Mouse (Mus musculus) bone marrow macrophage, adult 2 months (primary cell): ENCODE data around the gene Jsrp1. TPM values are rescaled to one million over a fixed set of nuclear protein-coding genes. Genes with fewer than 3 reads are reported as not detected.
A peak's percentile ranks its signal among the peaks of the same experiment; 100 is the strongest.
"Not testable (repeated sequence)": the region's sequence is repeated elsewhere in the genome, so short reads cannot be mapped to it uniquely, and the experiment has no call there.

Source experiments
- H3K27ac ChIP-seq: 2 replicates; pipeline ENCODE4 v1.5.1; 2012; ENCODE audit warnings: low read depth, low read length; ENCODE audit not compliant: insufficient read depth
- H3K4me1 ChIP-seq: 2 replicates; pipeline ENCODE4 v1.6.1; 2012; ENCODE audit warnings: low read length; ENCODE audit not compliant: control insufficient read depth, insufficient read depth
- H3K4me3 ChIP-seq: 2 replicates; pipeline ENCODE4 v1.5.1; 2012; ENCODE audit warnings: mild to moderate bottlenecking, low read length, moderate library complexity; ENCODE audit not compliant: insufficient read depth
- CTCF ChIP-seq: IDR thresholded peaks from 2 replicates; pipeline ENCODE4 v1.5.1; 2012; ENCODE audit warnings: low read depth, mild to moderate bottlenecking, low read length, moderate library complexity
- POLR2A ChIP-seq: IDR thresholded peaks from 2 replicates; pipeline ENCODE4 v1.6.1; 2012; ENCODE audit warnings: mild to moderate bottlenecking, low read depth, low read length, borderline replicate concordance
- polyA plus RNA-seq: library from polyadenylated mRNA; stranded (reverse); fragments of >200 nt; gene quantifications from 2 replicates; pipeline ENCODE4 v1.2.4, GENCODE M21; 2012; ENCODE audit not compliant: missing spikeins, insufficient read depth, insufficient read length

Jsrp1 gene
- polyA plus RNA-seq, 1 experiment: not detected

DNA sequence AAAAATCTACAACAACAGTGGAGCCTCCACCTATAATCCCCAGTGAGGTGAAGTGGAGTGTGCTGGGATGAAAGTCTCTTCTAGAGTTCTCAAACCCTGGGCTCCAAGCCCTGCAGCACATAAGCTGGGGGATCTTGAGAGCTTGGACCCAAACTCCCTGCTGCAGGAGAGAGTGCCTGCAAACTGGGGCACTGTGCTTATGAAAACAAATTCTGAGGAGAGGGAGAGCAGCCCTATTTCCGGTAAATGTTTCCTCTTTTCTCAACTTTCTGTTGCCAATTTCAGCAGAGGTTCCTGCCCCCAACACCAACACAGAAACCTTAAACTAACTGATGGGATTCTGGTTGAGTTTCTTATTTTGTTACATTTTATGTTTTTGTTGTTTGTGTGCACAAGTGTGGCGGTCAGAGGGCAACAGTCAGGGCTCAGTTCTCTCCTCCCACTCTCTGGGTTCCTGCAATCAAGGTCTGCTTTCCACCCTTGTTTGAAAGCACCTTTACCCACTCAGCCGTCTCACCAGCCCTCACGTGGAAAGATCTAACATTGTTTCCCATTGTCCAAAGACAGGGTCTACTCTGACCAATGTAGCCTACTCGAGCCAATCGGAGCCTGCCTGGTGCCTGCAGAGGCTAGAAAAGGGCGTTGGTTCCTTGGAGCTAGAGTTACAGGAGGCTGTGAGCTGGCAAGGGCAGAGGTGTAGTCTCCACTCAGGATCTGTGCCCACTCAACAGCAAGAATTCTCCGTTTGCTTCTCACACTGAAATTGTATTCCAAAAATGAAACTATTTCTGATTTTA, 10.7 kb upstream of the Jsrp1 start:
- Histone ChIP-seq H3K27ac (peak overlapping the region; percentile 84), H3K4me3 (peak overlapping the region; percentile 16), H3K4me1 (peaks cover 16% of the 10 kb centered on the region)
- TF ChIP-seq POLR2A (no peak), CTCF (no peak)

GRCm38 (mm10) chr10:80823316-80823715, 10.0 kb upstream of the Jsrp1 start:
- peaks cover 16% of the 10 kb centered on the region for H3K4me1 ChIP-seq
- peak overlapping the region; percentile 84 for H3K27ac ChIP-seq
- TF ChIP-seq CTCF: no peak
- H3K4me3 ChIP-seq: no peak overlapping the region

- no peak overlapping the region for H3K4me3 ChIP-seq
- peaks cover 16% of the 10 kb centered on the region for H3K4me1 ChIP-seq
- H3K27ac ChIP-seq: no peak overlapping the region
- TF ChIP-seq CTCF (no peak), POLR2A (no peak)
These were observed 9.2 kb upstream of the Jsrp1 start for GRCm38 (mm10) chr10:80822528-80822927.

GRCm38 (mm10) chr10:80821991-80822390, 8.7 kb upstream of the Jsrp1 start:
- Histone ChIP-seq H3K4me1 (peaks cover 16% of the 10 kb centered on the region), H3K4me3 (no peak overlapping the region), H3K27ac (no peak overlapping the region)
- TF ChIP-seq POLR2A: no peak
- no peak for TF ChIP-seq CTCF

DNA sequence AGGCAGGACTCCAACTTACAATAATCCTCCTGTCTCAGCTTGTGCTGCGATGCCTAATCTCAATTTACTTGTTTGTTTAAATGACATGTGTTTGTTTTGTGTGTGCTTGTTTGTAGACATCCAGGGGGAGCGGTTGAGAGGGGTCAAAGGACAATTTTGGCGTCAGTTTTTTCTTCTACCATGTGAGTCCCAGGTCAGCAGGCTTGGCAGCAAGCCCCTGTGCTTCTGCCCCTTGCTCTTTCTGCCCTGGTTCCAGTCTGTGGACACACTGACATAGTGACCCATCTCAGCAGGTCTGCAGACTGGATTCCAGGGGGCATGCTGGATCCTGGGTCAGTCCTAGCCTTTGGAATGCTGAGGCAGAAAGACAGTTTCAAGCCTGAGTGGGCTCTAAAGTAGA, 6.1 kb upstream of the Jsrp1 start:
- Histone ChIP-seq H3K4me3 (no peak overlapping the region), H3K27ac (no peak overlapping the region)
- TF ChIP-seq POLR2A: no peak
- no peak for TF ChIP-seq CTCF

GRCm38 (mm10) chr10:80818599-80819281, 5.4 kb upstream of the Jsrp1 start:
- TF ChIP-seq POLR2A: no peak
- no peak for TF ChIP-seq CTCF
- peaks cover 4% of the 10 kb centered on the region; the same call in 1 of the 2 replicates for H3K4me1 ChIP-seq
- H3K27ac ChIP-seq: no peak overlapping the region
- no peak overlapping the region for H3K4me3 ChIP-seq

More for the DNA sequence above, 6.1 kb upstream of the Jsrp1 start:
- peaks cover 9% of the 10 kb centered on the region for H3K4me1 ChIP-seq

DNA sequence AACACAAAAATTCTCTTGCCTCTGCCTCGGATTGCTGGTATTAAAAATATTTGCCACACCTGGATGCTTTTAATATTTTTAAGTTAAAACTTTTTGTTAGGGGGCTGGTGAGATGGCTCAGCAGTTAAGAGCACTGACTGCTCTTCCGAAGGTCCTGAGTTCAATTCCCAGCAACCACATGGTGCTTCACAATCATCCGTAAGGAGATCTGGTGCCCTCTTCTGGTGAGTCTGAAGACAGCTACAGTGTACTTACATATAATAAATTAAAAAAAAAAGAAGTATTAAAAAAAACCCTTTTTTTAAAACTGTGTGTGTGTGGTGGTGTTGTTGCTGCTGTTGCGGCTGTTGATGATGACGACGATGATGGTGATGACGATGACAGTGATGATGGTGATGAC, 4.7 kb upstream of the Jsrp1 start:
- not testable (repeated sequence) for H3K4me3 ChIP-seq, H3K4me1 ChIP-seq, H3K27ac ChIP-seq

DNA sequence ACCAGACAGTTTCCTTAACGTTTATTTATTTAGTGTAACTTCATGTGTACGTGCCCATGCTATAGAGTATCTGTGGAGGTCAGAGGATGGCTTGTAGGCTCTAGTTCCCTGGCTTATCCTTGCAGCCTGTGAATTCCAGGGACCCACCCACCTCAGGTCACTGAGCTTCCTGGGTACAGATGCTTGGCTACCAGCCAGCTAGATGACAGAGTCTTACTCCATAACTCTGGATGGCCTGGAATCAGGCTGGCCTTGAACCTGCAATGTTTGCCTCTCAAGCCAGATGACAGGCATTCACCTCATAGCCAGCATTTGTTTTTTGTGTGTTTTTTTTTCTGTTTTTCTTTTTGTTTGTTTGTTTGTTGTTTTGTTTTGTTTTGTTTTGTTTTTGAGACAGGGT, 3.9 kb upstream of the Jsrp1 start:
- TF ChIP-seq CTCF: no peak
- no peak for TF ChIP-seq POLR2A
- H3K27ac ChIP-seq: no peak overlapping the region

DNA sequence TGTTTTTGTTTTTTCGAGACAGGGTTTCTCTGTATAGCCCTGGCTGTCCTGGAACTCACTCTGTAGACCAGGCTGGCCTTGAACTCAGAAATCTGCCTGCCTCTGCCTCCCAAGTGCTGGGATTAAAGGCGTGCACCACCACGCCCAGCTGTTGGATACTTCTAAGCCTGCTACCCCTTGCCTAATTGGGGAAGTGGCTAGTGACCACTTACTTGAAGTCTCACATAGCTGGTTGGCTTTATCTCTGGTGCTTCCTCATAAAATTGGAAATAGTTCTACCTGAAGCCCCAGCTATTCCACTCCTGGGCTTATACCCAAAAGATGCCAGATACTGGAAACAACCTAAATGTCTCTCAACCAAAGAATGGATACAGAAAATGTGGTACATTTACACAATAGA, 3.0 kb upstream of the Jsrp1 start:
- not testable (repeated sequence) for H3K27ac ChIP-seq, H3K4me1 ChIP-seq

More for the DNA sequence above, 3.9 kb upstream of the Jsrp1 start:
- H3K4me1 ChIP-seq: peaks cover 6% of the 10 kb centered on the region; the same call in 1 of the 2 replicates
- H3K4me3 ChIP-seq: no peak overlapping the region

DNA sequence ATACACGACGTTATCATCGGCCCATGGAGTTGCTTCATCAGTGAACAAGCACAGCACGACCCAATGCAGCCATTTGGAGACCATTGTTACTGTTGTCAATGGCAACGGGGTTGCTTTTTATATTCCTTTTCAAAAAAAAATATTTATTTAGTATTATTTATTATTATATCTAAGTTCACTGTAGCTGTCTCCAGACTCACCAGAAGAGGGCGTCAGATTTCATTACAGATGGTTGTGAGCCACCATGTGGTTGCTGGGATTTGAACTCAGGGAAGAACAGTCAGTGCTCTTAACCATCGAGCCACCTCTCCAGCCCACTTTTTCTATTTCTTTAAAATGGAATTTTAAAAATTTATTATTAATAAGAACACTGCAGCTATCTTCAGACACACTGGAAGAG, 1.5 kb upstream of the Jsrp1 start:
- Histone ChIP-seq H3K4me3 (no peak overlapping the region), H3K27ac (no peak overlapping the region)
- TF ChIP-seq CTCF: no peak
- no peak for TF ChIP-seq POLR2A

More for the DNA sequence above, 3.0 kb upstream of the Jsrp1 start:
- not testable (repeated sequence) for H3K4me3 ChIP-seq

More for the DNA sequence above, 1.5 kb upstream of the Jsrp1 start:
- peaks cover 6% of the 10 kb centered on the region; the same call in 1 of the 2 replicates for H3K4me1 ChIP-seq
